Mouse (Mus musculus) bone marrow macrophage, adult 2 months (primary cell): ENCODE measurements around the gene Lrch4.

Experiments used
- CTCF ChIP-seq: IDR thresholded peaks from 2 replicates; pipeline ENCODE4 v1.5.1; 2012; ENCODE audit warnings: low read depth, mild to moderate bottlenecking, low read length, moderate library complexity
- POLR2A ChIP-seq: IDR thresholded peaks from 2 replicates; pipeline ENCODE4 v1.6.1; 2012; ENCODE audit warnings: mild to moderate bottlenecking, low read depth, low read length, borderline replicate concordance

DNA sequence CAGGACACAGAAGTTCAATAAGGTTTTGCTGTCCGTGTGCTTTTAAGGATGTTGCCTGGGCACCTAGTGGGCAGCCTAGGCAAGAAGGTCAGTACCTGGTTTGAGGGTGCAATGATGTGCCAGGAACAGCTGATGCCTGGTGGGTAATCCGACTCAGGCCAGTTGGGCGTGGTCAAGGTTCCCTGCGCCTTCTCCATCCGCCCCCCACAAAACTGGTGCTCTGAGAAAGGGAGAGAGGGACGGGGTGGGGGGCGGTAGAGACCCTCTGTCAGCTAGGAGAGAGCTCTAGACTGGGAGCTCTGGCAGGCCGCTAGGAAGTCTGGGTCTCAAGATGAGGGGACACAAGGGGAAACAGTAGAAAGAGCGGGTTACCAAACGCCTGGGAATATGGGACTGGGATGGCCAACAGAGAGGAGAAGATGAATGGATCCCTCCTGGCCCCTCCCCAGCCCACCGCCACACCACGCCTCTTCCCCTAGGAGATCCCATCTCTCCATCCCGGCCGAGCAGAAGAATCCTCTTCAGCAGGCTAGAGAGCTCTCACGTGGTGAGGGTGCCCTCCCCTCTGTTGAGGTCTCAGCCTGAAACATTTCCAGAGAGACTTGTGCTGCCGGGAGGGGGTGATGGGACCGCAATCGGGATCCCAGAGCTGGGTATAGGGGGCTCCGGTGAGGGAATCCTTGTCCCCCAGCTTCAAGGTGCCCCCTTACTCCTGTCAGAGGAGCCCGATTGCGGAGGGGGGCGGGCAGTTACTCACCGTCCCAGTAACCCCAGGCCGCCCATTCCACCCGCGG lies 20.9 kb upstream of the Lrch4 start:
- TF ChIP-seq POLR2A, result no peak
- no peak for TF ChIP-seq CTCF
